Mouse (Mus musculus): Measurements from ENCODE around the gene Ect2.

DNA sequence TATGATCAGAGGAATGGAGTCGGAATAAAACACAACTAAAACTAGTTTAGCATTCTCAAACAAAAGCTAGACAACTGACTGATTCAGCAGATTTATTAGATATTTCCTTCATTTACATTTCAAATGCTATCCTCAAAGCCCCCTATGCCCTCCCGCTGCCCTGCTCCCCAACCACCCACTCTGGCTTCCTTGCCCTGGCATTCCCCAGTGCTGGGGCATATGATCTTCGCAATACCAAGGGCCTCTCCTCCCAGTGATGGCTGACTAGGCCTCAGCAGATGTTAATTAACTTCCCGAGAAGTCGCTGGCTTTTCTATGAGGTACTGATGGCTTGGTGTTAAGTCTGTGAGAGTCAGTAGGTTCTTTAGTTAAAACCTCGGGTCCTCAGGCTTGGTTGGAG is 55.0 kb downstream of the Ect2 start:
- TF ChIP-seq CEBPB (IDR thresholded peaks at IDR 0.05; ENCODE audit: low read depth) (no peak), CTCF (IDR thresholded peaks at IDR 0.05; ENCODE audit: control insufficient read depth, insufficient read depth, insufficient read length) (no peak), MYOG (IDR thresholded peaks at IDR 0.05; ENCODE audit: control insufficient read depth, extremely low read depth, insufficient read length) (no peak), MAX (IDR thresholded peaks at IDR 0.05) (no peak)

Measured in C2C12 (cell line).